9 mouse cellular contexts compared by ENCODE assay signal in the genomic region with DNA sequence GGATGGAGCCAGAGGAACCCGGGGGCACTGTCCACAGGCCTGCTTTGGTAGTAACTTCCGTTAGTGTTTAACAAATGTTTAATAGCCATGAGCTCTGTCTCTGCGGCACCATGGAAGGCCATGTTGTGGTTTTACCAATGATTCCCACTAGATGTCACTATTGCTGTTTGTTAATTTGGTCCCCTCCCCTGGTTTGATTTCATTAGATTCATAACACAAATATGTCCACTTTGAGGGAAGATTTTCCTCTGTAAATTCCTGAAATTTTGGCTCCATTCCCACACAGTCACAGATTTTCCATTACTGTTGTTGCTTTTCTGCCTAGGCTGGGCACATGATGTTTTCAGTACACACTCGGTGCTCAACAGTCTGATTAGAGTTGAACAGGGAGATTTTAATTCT. TPM values are rescaled to one million over a fixed set of nuclear protein-coding genes. Genes with fewer than 3 reads are reported as not detected.
DNase-seq lines count a peak whose midpoint lies in the region; ATAC-seq and TF ChIP-seq lines count a peak whose summit lies in the region.
"Had no signal": no experiment of that assay in that cellular context is flagged by ENCODE, and none has a peak within 500 bp of the region (broad histone marks: within the 10 kb centered on the region; RNA-seq: fewer than 3 reads in every experiment).

No protein-coding gene starts in this region.

- no peaks in the 10 kb centered on the region for H3K27me3 ChIP-seq in kidney, embryonic 16.5 days (ENCODE audit: insufficient read depth, low read length)
- H3K27me3 ChIP-seq in midbrain, postnatal 0 days (ENCODE audit: insufficient read depth, low read length) = no peaks in the 10 kb centered on the region
- H3K27me3 ChIP-seq: midbrain, embryonic 12.5 days had no signal

- peak; percentile 75 for TF ChIP-seq CTCF in midbrain, postnatal 0 days (IDR thresholded peaks at IDR 0.05)

- H3K27ac ChIP-seq in kidney, embryonic 16.5 days (ENCODE audit: low read length) = no peak overlapping the region
- H3K27ac ChIP-seq in midbrain, postnatal 0 days (ENCODE audit: low read depth, low read length) = no peak overlapping the region
- H3K27ac ChIP-seq: midbrain, embryonic 12.5 days had no signal

- no peak overlapping the region for H3K9ac ChIP-seq in kidney, embryonic 16.5 days (replicated peaks; ENCODE audit: low read length)
- no peak overlapping the region for H3K9ac ChIP-seq in midbrain, postnatal 0 days (replicated peaks; ENCODE audit: low read length, poor library complexity, severe bottlenecking)
- H3K9ac ChIP-seq: midbrain, embryonic 12.5 days had no signal

- peak; percentile 25 for DNase-seq in layer of hippocampus, adult 11-12 months (ENCODE audit: low spot score)
- DNase-seq in layer of hippocampus, postnatal 36 days = no peak
- DNase-seq in NIH3T3 (ENCODE audit: low read depth) = peak; percentile 82
- DNase-seq in embryo, embryonic 11.5 days (ENCODE audit: low read depth, low spot score) = peak; percentile 37
- peak; percentile 85 for DNase-seq in midbrain, postnatal 0 days (ENCODE audit: low spot score)
- DNase-seq in thymus, postnatal 4 days = no peak
- DNase-seq in gastrocnemius, postnatal 14 days = no peak

- peak; percentile 67; the same call in 1 of the 2 replicates for ATAC-seq in kidney, embryonic 16.5 days (ENCODE audit: low FRiP score, low TSS enrichment)
- 0 out of 2 replicates have a peak, but pooled peaks have one; percentile 38 for ATAC-seq in midbrain, postnatal 0 days (ENCODE audit: low FRiP score)

- no peaks in the 10 kb centered on the region for H3K9me3 ChIP-seq in kidney, embryonic 16.5 days (ENCODE audit: low read length)
- no peaks in the 10 kb centered on the region for H3K9me3 ChIP-seq in midbrain, postnatal 0 days (ENCODE audit: low read length)
- H3K9me3 ChIP-seq: midbrain, embryonic 12.5 days had no signal

- 25% methylated on average over 4 of the region's 4 CpGs for WGBS in kidney, embryonic 16.5 days
- 27% methylated on average over 4 of the region's 4 CpGs for WGBS in midbrain, postnatal 0 days

- H3K4me2 ChIP-seq in kidney, embryonic 16.5 days (replicated peaks; ENCODE audit: low read depth, low read length) = no peak overlapping the region
- H3K4me2 ChIP-seq in midbrain, postnatal 0 days (ENCODE audit: low read depth, low read length, poor library complexity, severe bottlenecking) = no peak overlapping the region
- H3K4me2 ChIP-seq: midbrain, embryonic 12.5 days had no signal

- no peaks in the 10 kb centered on the region for H3K36me3 ChIP-seq in kidney, embryonic 16.5 days (ENCODE audit: insufficient read depth, low read length)
- no peaks in the 10 kb centered on the region for H3K36me3 ChIP-seq in midbrain, postnatal 0 days (ENCODE audit: insufficient read depth, low read length)
- H3K36me3 ChIP-seq: midbrain, embryonic 12.5 days had no signal

- no peak overlapping the region for H3K4me3 ChIP-seq in kidney, embryonic 16.5 days (ENCODE audit: low read length)
- no peak overlapping the region for H3K4me3 ChIP-seq in midbrain, postnatal 0 days (ENCODE audit: low read depth, low read length)
- H3K4me3 ChIP-seq: midbrain, embryonic 12.5 days had no signal

- intact Hi-C loops in gastrocnemius, postnatal 14 days (cut with DNase I; ENCODE audit: low total_unique reads) = no loop called here

- no peaks in the 10 kb centered on the region for H3K4me1 ChIP-seq in kidney, embryonic 16.5 days (ENCODE audit: insufficient read depth, low read length)
- no peaks in the 10 kb centered on the region for H3K4me1 ChIP-seq in midbrain, postnatal 0 days (ENCODE audit: insufficient read depth, low read length)
- H3K4me1 ChIP-seq: midbrain, embryonic 12.5 days had no signal

RNA-seq across cellular contexts. Expression of a gene that starts 25.1 kb away (rescaled TPM):
- total RNA-seq in layer of hippocampus, postnatal 36 days (2021) = under 1 TPM; 0.27 to 0.48 TPM
- polyA plus RNA-seq in kidney, embryonic 16.5 days (2015; fragmentation: Nextera tagmentation; extraction: Ambion mirVana) = 13.7 and 15.8 TPM in 2 replicates
- 0.09 and 0.22 TPM in 2 replicates for total RNA-seq in midbrain, postnatal 0 days (2014; rRNA removed)
- not detected in 2 replicates for polyA plus RNA-seq in midbrain, postnatal 0 days (2015; fragmentation: Nextera tagmentation; extraction: Ambion mirVana)
- total RNA-seq in gastrocnemius, postnatal 14 days (2021) = not detected

Comparison
In these comparisons a context has a peak if more than half of its experiments do, and no peak if none do; other contexts are left out.
1. DNase-seq: peak in layer of hippocampus, adult 11-12 months (single experiment), NIH3T3 (single experiment), embryo, embryonic 11.5 days (single experiment) and midbrain, postnatal 0 days (single experiment); none in layer of hippocampus, postnatal 36 days (0 of 2), thymus, postnatal 4 days (single experiment) and gastrocnemius, postnatal 14 days (single experiment).